ENCODE assay signal across 10 mouse cellular contexts in the genomic region with DNA sequence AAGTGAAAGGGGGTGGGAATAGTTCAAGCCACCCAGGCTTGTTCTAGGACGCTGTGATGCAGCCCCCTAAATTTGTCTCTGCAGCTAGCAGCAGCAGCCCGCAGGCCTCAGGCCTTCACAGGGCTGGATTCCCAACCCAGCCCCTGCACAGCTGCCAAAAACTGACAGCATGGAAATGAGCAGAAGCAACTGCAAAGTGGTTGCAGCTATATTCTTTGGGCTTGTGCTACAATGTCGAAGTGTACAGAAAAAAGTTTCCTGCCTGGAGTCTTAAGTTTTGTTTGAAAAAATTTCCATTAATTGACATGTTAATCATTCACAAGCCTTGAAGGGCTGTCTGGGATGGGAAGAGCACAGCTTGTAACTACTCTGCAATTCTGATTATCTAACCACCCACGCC.
DNase-seq lines count a peak whose midpoint lies in the region; ATAC-seq and TF ChIP-seq lines count a peak whose summit lies in the region.
"Had no signal": no experiment of that assay in that cellular context is flagged by ENCODE, and none has a peak within 500 bp of the region (broad histone marks: within the 10 kb centered on the region; RNA-seq: fewer than 3 reads in every experiment).

No protein-coding gene starts in this region.

- DNase-seq in heart, adult 8-10 months (ENCODE audit: low spot score) = peak; percentile 20
- peak; percentile 18 for DNase-seq in retina, postnatal 1 day
- no peak for DNase-seq in retina, embryonic 14.5 days (ENCODE audit: low spot score)
- DNase-seq in midbrain, postnatal 0 days (ENCODE audit: low spot score) = peak; percentile 51

- WGBS in heart, embryonic 11.5 days (ENCODE audit: insufficient replicate concordance) = 48% methylated on average over 4 of the region's 4 CpGs
- WGBS in hindbrain, embryonic 16.5 days = 16% methylated on average over 4 of the region's 4 CpGs
- 21% methylated on average over 4 of the region's 4 CpGs for WGBS in midbrain, postnatal 0 days

- no peak for ATAC-seq in heart, embryonic 11.5 days (replicated peaks; ENCODE audit: insufficient number of reproducible peaks, low FRiP score, low TSS enrichment)
- peak; percentile 57 for ATAC-seq in hindbrain, embryonic 16.5 days
- no peak for ATAC-seq in midbrain, postnatal 0 days (ENCODE audit: low FRiP score)
- no peak for ATAC-seq in granulocyte monocyte progenitor cell, adult 5-6 weeks (replicated peaks; ENCODE audit: poor library complexity, severe bottlenecking)
- ATAC-seq in activated CD4-positive, CD25-positive, alpha-beta regulatory T cell, adult 4 months = no peak

- no peak for TF ChIP-seq CTCF in midbrain, postnatal 0 days (IDR thresholded peaks at IDR 0.05)

- H3K9me3 ChIP-seq in heart, embryonic 11.5 days (replicated peaks; ENCODE audit: control insufficient read depth, low read length) = no peaks in the 10 kb centered on the region
- H3K9me3 ChIP-seq in hindbrain, embryonic 16.5 days (ENCODE audit: control insufficient read depth, low read length) = no peaks in the 10 kb centered on the region
- no peaks in the 10 kb centered on the region for H3K9me3 ChIP-seq in midbrain, postnatal 0 days (ENCODE audit: low read length)
- H3K9me3 ChIP-seq: G1E; limb, embryonic 13.5 days had no signal

- no peaks in the 10 kb centered on the region for H3K4me1 ChIP-seq in heart, embryonic 11.5 days (ENCODE audit: control insufficient read depth, insufficient read depth, low read length)
- H3K4me1 ChIP-seq in hindbrain, embryonic 16.5 days (ENCODE audit: control insufficient read depth, insufficient read depth, low read depth, low read length) = peaks cover 5% of the 10 kb centered on the region; the same call in 1 of the 2 replicates
- H3K4me1 ChIP-seq in midbrain, postnatal 0 days (ENCODE audit: insufficient read depth, low read length) = no peaks in the 10 kb centered on the region

- H3K4me2 ChIP-seq in heart, embryonic 11.5 days = no peak overlapping the region
- no peak overlapping the region for H3K4me2 ChIP-seq in hindbrain, embryonic 16.5 days (ENCODE audit: low read length)
- no peak overlapping the region for H3K4me2 ChIP-seq in midbrain, postnatal 0 days (ENCODE audit: low read depth, low read length, poor library complexity, severe bottlenecking)
- H3K4me2 ChIP-seq: limb, embryonic 13.5 days had no signal

- no peak overlapping the region for H3K4me3 ChIP-seq in heart, embryonic 11.5 days (ENCODE audit: low read depth, low read length)
- no peak overlapping the region for H3K4me3 ChIP-seq in hindbrain, embryonic 16.5 days (ENCODE audit: low read length)
- no peak overlapping the region for H3K4me3 ChIP-seq in midbrain, postnatal 0 days (ENCODE audit: low read depth, low read length)
- H3K4me3 ChIP-seq: limb, embryonic 13.5 days had no signal

- H3K27me3 ChIP-seq in heart, embryonic 11.5 days (ENCODE audit: control insufficient read depth, insufficient read depth, low read length) = no peaks in the 10 kb centered on the region
- no peaks in the 10 kb centered on the region for H3K27me3 ChIP-seq in hindbrain, embryonic 16.5 days (replicated peaks; ENCODE audit: control insufficient read depth, insufficient read depth, low read length)
- H3K27me3 ChIP-seq in midbrain, postnatal 0 days (ENCODE audit: insufficient read depth, low read length) = no peaks in the 10 kb centered on the region
- H3K27me3 ChIP-seq: limb, embryonic 13.5 days had no signal

- no peaks in the 10 kb centered on the region for H3K36me3 ChIP-seq in heart, embryonic 11.5 days (ENCODE audit: control insufficient read depth, insufficient read depth, low read length)
- no peaks in the 10 kb centered on the region for H3K36me3 ChIP-seq in hindbrain, embryonic 16.5 days (ENCODE audit: control insufficient read depth, insufficient read depth, low read length)
- H3K36me3 ChIP-seq in midbrain, postnatal 0 days (ENCODE audit: insufficient read depth, low read length) = no peaks in the 10 kb centered on the region
- H3K36me3 ChIP-seq: G1E; limb, embryonic 13.5 days had no signal

- H3K27ac ChIP-seq in heart, embryonic 11.5 days (ENCODE audit: low read depth, low read length) = no peak overlapping the region
- H3K27ac ChIP-seq in hindbrain, embryonic 16.5 days (ENCODE audit: low read depth, low read length) = no peak overlapping the region
- H3K27ac ChIP-seq in midbrain, postnatal 0 days (ENCODE audit: low read depth, low read length) = no peak overlapping the region
- H3K27ac ChIP-seq: limb, embryonic 13.5 days had no signal

- H3K9ac ChIP-seq in heart, embryonic 11.5 days (ENCODE audit: low read depth, low read length) = no peak overlapping the region
- H3K9ac ChIP-seq in hindbrain, embryonic 16.5 days (ENCODE audit: low read depth, low read length) = no peak overlapping the region
- no peak overlapping the region for H3K9ac ChIP-seq in midbrain, postnatal 0 days (replicated peaks; ENCODE audit: low read length, poor library complexity, severe bottlenecking)
- H3K9ac ChIP-seq: limb, embryonic 13.5 days had no signal
